Mouse (Mus musculus) E14TG2a.4 (cell line): ENCODE data around the gene Ptprcap.

Experiments
- CTCF ChIP-seq: conservative IDR thresholded peaks from 2 replicates; pipeline ENCODE4 v1.5.1; 2014; ENCODE audit warnings: low read length
- NANOG ChIP-seq: IDR thresholded peaks from 2 replicates; pipeline ENCODE4 v1.6.1; 2014; ENCODE audit warnings: borderline replicate concordance, low read length, mixed read lengths
- POU5F1 ChIP-seq: IDR thresholded peaks from 2 replicates; pipeline ENCODE4 v1.6.1; 2014; ENCODE audit warnings: low read length, borderline replicate concordance

GRCm38 (mm10) chr19:4183689-4184088 lies 30.3 kb downstream of the Ptprcap start:
- TF ChIP-seq CTCF (no peak), NANOG (no peak), POU5F1 (no peak)
